Mouse (Mus musculus) CH12.LX (cell line): Measurements from ENCODE around the gene Ptprg. TPM values are rescaled to one million over a fixed set of nuclear protein-coding genes. Genes with fewer than 3 reads are reported as not detected.

Experiments
- DNase-seq: peaks from one replicate; pipeline ENCODE4 v3.0.0-alpha.2; 2013; ENCODE audit errors: extremely low read depth
- H3K27ac ChIP-seq: 2 replicates; pipeline ENCODE4 v1.5.1; 2012; ENCODE audit warnings: low read depth, mild to moderate bottlenecking, control low read depth, moderate library complexity; ENCODE audit not compliant: insufficient read depth
- H3K27me3 ChIP-seq: replicated peaks from 2 replicates; pipeline ENCODE3; 2012; ENCODE audit warnings: inconsistent platforms
- H3K36me3 ChIP-seq, 2 experiments: replicated peaks in 1 of 2; 2 replicates each; pipeline versions ENCODE3 to v1.6.1; 2012; ENCODE audit warnings: inconsistent platforms in 1 of 2, low read length in 1 of 2, mild to moderate bottlenecking in 1 of 2, mixed read lengths in 1 of 2, moderate library complexity in 1 of 2; ENCODE audit not compliant: control insufficient read depth in 1 of 2, insufficient read depth in 1 of 2
- H3K4me1 ChIP-seq, 2 experiments: 2 replicates each; pipeline ENCODE4 v1.6.1; 2012; ENCODE audit warnings: inconsistent platforms in 1 of 2, moderate library complexity in 1 of 2; ENCODE audit not compliant: insufficient read depth in 2 of 2, control insufficient read depth in 1 of 2
- H3K4me2 ChIP-seq: 2 replicates; pipeline ENCODE4 v1.6.1; 2012; ENCODE audit warnings: low read depth, mild to moderate bottlenecking, control low read depth; ENCODE audit not compliant: poor library complexity, insufficient read depth, severe bottlenecking
- H3K4me3 ChIP-seq, 3 experiments: fragments of 150-350 bp in 1 of 3; sonication (generic) in 1 of 3; replicated peaks in 1 of 3; 2 replicates each; pipeline versions ENCODE3 to v1.5.1; 2011 to 2012; ENCODE audit warnings: low read depth in 2 of 3, low read length in 2 of 3, mild to moderate bottlenecking in 2 of 3, moderate library complexity in 2 of 3, control low read depth in 1 of 3, improper control_type of control experiment in 1 of 3, inconsistent platforms in 1 of 3, mixed read lengths in 1 of 3; ENCODE audit not compliant: poor library complexity in 1 of 3
- H3K79me2 ChIP-seq: replicated peaks from 2 replicates; pipeline ENCODE4 v1.6.1; 2012; ENCODE audit warnings: mild to moderate bottlenecking, moderate library complexity; ENCODE audit not compliant: control insufficient read depth, poor library complexity, insufficient read depth, severe bottlenecking; ENCODE audit errors: extremely low read depth
- H3K9ac ChIP-seq: 2 replicates; pipeline ENCODE4 v1.6.1; 2012; ENCODE audit warnings: low read depth, mild to moderate bottlenecking, control low read depth, moderate library complexity; ENCODE audit not compliant: insufficient read depth
- H3K9me3 ChIP-seq: replicated peaks from 2 replicates; pipeline ENCODE3; 2012; ENCODE audit warnings: low read length, inconsistent platforms, mixed read lengths
- BHLHE40 ChIP-seq: IDR thresholded peaks from 2 replicates; pipeline ENCODE4 v1.6.1; 2011; ENCODE audit warnings: mild to moderate bottlenecking, low read depth, low read length, improper control_type of control experiment
- CTCF ChIP-seq, 2 experiments: IDR thresholded peaks in 1 of 2; conservative IDR thresholded peaks in 1 of 2; 2 replicates each; pipeline ENCODE4 v1.5.1; 2011 to 2012; ENCODE audit warnings: low read depth in 2 of 2, low read length in 2 of 2, improper control_type of control experiment in 1 of 2, inconsistent platforms in 1 of 2, mild to moderate bottlenecking in 1 of 2, moderate library complexity in 1 of 2
- E2F4 ChIP-seq: IDR thresholded peaks from 2 replicates; pipeline ENCODE4 v1.6.1; 2011; ENCODE audit warnings: low read depth, low read length, improper control_type of control experiment; ENCODE audit not compliant: insufficient replicate concordance
- ETS1 ChIP-seq: conservative IDR thresholded peaks from 2 replicates; pipeline ENCODE4 v1.6.1; 2012; ENCODE audit warnings: low read depth, mild to moderate bottlenecking, inconsistent platforms, low read length, improper control_type of control experiment, moderate library complexity
- IRF4 ChIP-seq: IDR thresholded peaks from 2 replicates; pipeline ENCODE4 v1.6.1; 2014; ENCODE audit warnings: low read depth, mild to moderate bottlenecking, inconsistent platforms, low read length, improper control_type of control experiment
- MAFK ChIP-seq: IDR thresholded peaks from 2 replicates; pipeline ENCODE4 v1.6.1; 2011; ENCODE audit warnings: low read length, improper control_type of control experiment; ENCODE audit not compliant: insufficient replicate concordance
- MAZ ChIP-seq: IDR thresholded peaks from 2 replicates; pipeline ENCODE4 v1.6.1; 2012; ENCODE audit warnings: low read depth, mild to moderate bottlenecking, inconsistent platforms, low read length, improper control_type of control experiment, moderate library complexity
- MEF2A ChIP-seq: IDR thresholded peaks from 2 replicates; pipeline ENCODE4 v1.6.1; 2014; ENCODE audit warnings: low read depth, mild to moderate bottlenecking, inconsistent platforms, low read length, improper control_type of control experiment, borderline replicate concordance
- MXI1 ChIP-seq: IDR thresholded peaks from 2 replicates; pipeline ENCODE4 v1.6.1; 2011; ENCODE audit warnings: mild to moderate bottlenecking, low read depth, low read length, improper control_type of control experiment
- NELFE ChIP-seq: IDR thresholded peaks from 2 replicates; pipeline ENCODE4 v1.6.1; 2011; ENCODE audit warnings: low read depth, low read length, improper control_type of control experiment
- PAX5 ChIP-seq: IDR thresholded peaks from 2 replicates; pipeline ENCODE4 v1.6.1; 2012; ENCODE audit warnings: low read length, inconsistent platforms, mixed read lengths
- POLR2AphosphoS2 ChIP-seq: IDR thresholded peaks from 2 replicates; pipeline ENCODE4 v1.6.1; 2011; ENCODE audit warnings: low read depth, low read length, improper control_type of control experiment
- SMC3 ChIP-seq: IDR thresholded peaks from 2 replicates; pipeline ENCODE4 v1.6.1; 2011; ENCODE audit warnings: low read depth, low read length, improper control_type of control experiment
- TCF12 ChIP-seq: IDR thresholded peaks from 2 replicates; pipeline ENCODE4 v1.6.1; 2014; ENCODE audit warnings: low read depth, mild to moderate bottlenecking, inconsistent platforms, low read length, improper control_type of control experiment
- USF2 ChIP-seq: conservative IDR thresholded peaks from 2 replicates; pipeline ENCODE4 v1.6.1; 2011; ENCODE audit warnings: low read depth, low read length, improper control_type of control experiment
- ZC3H11A ChIP-seq: IDR thresholded peaks from 2 replicates; pipeline ENCODE4 v1.6.1; 2012; ENCODE audit warnings: low read depth, mild to moderate bottlenecking, inconsistent platforms, low read length, improper control_type of control experiment
- ZKSCAN1 ChIP-seq: IDR thresholded peaks from 2 replicates; pipeline ENCODE4 v1.6.1; 2012; ENCODE audit warnings: low read depth, inconsistent platforms, low read length, improper control_type of control experiment, borderline replicate concordance
- ZNF384 ChIP-seq: IDR thresholded peaks from 2 replicates; pipeline ENCODE4 v1.6.1; 2012; ENCODE audit warnings: low read depth, low read length, improper control_type of control experiment, inconsistent platforms
- dilution Hi-C: fragments of 300-500 bp; cut with MboI; formaldehyde crosslinking; loops from 2 replicates; pipeline ENCODE4 v1.14.3; 2020; ENCODE audit warnings: low sequenced_read_pairs; ENCODE audit not compliant: extremely low pct_unique_long_range_greater_than_20kb, extremely low pct_ligation_motif_present
- in situ Hi-C: fragments of 300-500 bp; cut with MboI; formaldehyde crosslinking; loops from 3 replicates; pipeline ENCODE4 v1.14.3; 2019; ENCODE audit warnings: low sequenced_read_pairs, low pct_ligation_motif_present, low pct_unique_long_range_greater_than_20kb, mixed read lengths
- polyA plus RNA-seq: library from polyadenylated mRNA; unstranded; fragments of >175 nt; gene quantifications from 2 replicates; pipeline ENCODE4 v1.2.1, GENCODE M21; 2012; ENCODE audit warnings: low read depth; ENCODE audit not compliant: insufficient read length
- total RNA-seq, 2 experiments: library from RNA; depleted of rRNA; stranded (reverse); fragments of 300-350 nt in 1 of 2; fragments of >200 nt in 1 of 2; gene quantifications; 2 replicates each; pipeline ENCODE4 v1.2.3; 2012 to 2014

Ptprg gene
- total RNA-seq (2012; rRNA removed), result 0.08 and 0.17 TPM in 2 replicates
- total RNA-seq (2014; rRNA removed), result 0.09 TPM in 1 of 2 replicates, not detected in the other
- polyA plus RNA-seq, result not detected in 2 replicates

DNA sequence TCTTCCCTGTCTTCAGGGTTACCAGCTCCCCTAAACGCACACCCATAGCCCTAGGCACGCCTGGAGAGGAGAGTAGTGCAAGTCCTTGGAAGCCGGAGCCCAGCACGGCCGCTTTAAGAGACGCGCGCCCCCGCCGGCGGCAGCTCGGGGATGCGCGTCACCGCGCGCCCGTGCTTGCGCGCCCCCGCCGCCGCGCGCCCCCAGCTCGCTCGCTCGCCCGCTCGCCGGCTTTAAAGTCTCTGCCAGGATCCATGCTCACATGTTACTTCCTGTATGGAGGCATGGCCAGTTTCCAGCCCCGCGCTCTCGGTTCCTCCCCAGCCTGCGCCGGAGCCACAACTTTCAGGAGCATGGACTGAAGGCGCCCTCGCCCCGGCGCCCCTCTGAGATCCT lies at the start of gene Ptprg:
Gene Ptprg, plus strand, starts transcription at position 260 of the 393 bp plus-strand sequence.
- no peak within 1 kb of the TSS for H3K27ac ChIP-seq
- TF ChIP-seq SMC3 (no peak), USF2 (no peak), ETS1 (no peak), MAZ (no peak)
- TF ChIP-seq, all 38 proteins: peak for 0
- dilution Hi-C loops, result no loop called here
- no peaks in the 10 kb centered on the region for H3K79me2 ChIP-seq
- no peaks in the 10 kb centered on the region for H3K36me3 ChIP-seq
- no peaks in the 10 kb centered on the region for H3K27me3 ChIP-seq
- DNase-seq, result no peak
- in situ Hi-C loops, result no loop called here
- no peak within 1 kb of the TSS for H3K9ac ChIP-seq
- no peak within 1 kb of the TSS for H3K4me3 ChIP-seq
- no peaks in the 10 kb centered on the region for H3K4me1 ChIP-seq
- no peak within 1 kb of the TSS for H3K4me2 ChIP-seq
- peaks cover 89% of the 10 kb centered on the region for H3K9me3 ChIP-seq

DNA sequence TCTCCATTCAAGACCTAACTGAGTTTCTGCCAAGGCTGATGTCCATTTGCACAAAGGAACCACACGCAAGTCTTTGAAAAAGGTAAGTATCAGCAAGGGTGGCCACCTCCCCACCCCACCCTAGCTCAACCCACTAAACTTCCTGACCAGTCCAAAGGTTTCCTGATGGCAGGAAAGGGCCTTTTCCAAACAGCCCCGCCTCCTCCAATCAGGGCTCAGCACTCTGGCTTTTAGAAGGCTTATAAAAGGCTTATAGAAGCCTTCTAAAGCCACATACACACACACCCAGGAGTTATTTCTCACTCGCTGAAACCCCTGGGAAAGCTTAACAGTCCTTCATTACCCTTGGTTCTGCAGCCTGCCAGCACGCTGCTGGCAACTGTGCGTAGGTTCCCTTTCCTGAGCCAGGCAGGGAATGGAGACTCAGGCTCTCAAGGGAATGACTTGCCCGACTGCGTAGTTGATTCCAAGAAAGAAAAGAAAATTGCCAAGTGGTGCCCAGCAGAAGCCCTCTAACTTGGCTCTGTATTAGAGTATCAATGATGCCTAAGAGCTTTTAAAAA lies 49.4 kb upstream of the Ptprg start:
- H3K27ac ChIP-seq, result no peak overlapping the region
- no peaks in the 10 kb centered on the region for H3K4me1 ChIP-seq
- H3K79me2 ChIP-seq, result no peaks in the 10 kb centered on the region
- H3K4me3 ChIP-seq, result no peak overlapping the region
- H3K9me3 ChIP-seq, result peaks cover 47% of the 10 kb centered on the region
- in situ Hi-C loops (no loop called here), dilution Hi-C loops (no loop called here)
- H3K36me3 ChIP-seq, result no peaks in the 10 kb centered on the region
- DNase-seq, result no peak
- TF ChIP-seq IRF4 (no peak), NELFE (no peak), CTCF (conservative IDR thresholded peaks at IDR 0.05 in 1 of 2, IDR thresholded peaks at IDR 0.05 in 1 of 2; ENCODE audit: low read depth in 2 of 2, low read length in 2 of 2) (no peak), E2F4 (no peak), MXI1 (no peak), PAX5 (no peak), ZC3H11A (no peak), ZKSCAN1 (no peak), BHLHE40 (no peak), MAFK (no peak), ZNF384 (no peak), MEF2A (no peak), ETS1 (no peak), POLR2AphosphoS2 (no peak), TCF12 (no peak)
- no peaks in the 10 kb centered on the region for H3K27me3 ChIP-seq
- no peak overlapping the region for H3K9ac ChIP-seq
- H3K4me2 ChIP-seq, result no peak overlapping the region
